Mouse (Mus musculus): Measurements from ENCODE around the gene Hk1. TPM values are rescaled to one million over a fixed set of nuclear protein-coding genes. Genes with fewer than 3 reads are reported as not detected.

The Hk1 gene
- polyA plus RNA-seq, 1 experiment: 60.9 TPM

GRCm38 (mm10) chr10:62221647-62222046, 158.1 kb downstream of the Hk1 start:
- H3K36me3 ChIP-seq (ENCODE audit: control insufficient read depth, insufficient read depth, low read length): no peaks in the 10 kb centered on the region
- no peak for TF ChIP-seq POLR2A (IDR thresholded peaks at IDR 0.05; ENCODE audit: low read depth, low read length)
- TF ChIP-seq CTCF (conservative IDR thresholded peaks at IDR 0.05; ENCODE audit: insufficient read depth, insufficient read length, low read depth, low read length): no peak
- WGBS: 85% methylated on average over 2 of the region's 2 CpGs
- H3K27ac ChIP-seq (ENCODE audit: insufficient read depth, low read depth, low read length): no peak overlapping the region
- H3K4me1 ChIP-seq (ENCODE audit: control insufficient read depth, insufficient read depth, low read length): peaks cover 18% of the 10 kb centered on the region; the same call in 1 of the 2 replicates
- H3K27me3 ChIP-seq (replicated peaks; ENCODE audit: control insufficient read depth, insufficient read depth, low read length): no peaks in the 10 kb centered on the region
- H3K4me3 ChIP-seq (ENCODE audit: insufficient read depth, low read depth, low read length): no peak overlapping the region
- DNase-seq: no peak

DNA sequence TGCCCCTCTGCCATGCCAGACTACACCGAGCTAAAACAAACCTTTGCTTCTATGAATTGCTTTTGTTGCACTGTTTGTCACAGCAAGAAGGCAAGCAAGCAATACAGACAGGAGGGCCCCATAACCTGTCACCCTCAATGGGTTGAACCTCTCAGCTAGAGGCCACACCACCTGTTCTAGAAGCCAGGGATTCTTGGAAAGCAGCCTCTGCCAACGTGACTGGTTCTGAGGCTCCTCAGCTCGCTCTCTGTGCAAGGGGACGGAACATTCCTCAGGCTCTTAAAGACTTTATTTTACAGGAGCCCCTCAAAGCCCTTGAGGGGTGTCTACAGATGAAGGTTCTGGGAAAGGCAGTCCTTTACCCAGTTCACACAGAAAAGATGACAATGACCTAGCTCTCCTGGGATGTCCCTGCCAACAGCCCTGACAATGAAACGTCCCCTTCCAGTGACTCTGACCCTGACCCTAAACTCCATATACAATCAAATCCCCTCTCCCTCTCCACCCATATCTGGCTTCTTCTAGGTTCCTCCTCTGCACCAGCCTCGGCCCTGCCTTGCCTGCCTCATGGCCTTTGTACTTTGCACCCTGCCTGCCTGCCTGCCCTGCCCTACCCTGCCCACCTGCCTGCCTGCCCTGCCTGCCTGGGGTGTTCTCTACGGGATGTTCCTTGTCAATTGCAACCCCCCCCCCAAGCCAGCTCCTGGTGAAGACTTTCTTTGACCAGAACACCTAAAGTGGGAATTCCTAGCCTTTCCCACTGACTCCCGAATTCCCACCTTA, 158.8 kb downstream of the Hk1 start:
- TF ChIP-seq POLR2A (IDR thresholded peaks at IDR 0.05; ENCODE audit: low read depth, low read length) (no peak), CTCF (conservative IDR thresholded peaks at IDR 0.05; ENCODE audit: insufficient read depth, insufficient read length, low read depth, low read length) (no peak)
- Histone ChIP-seq H3K4me1 (ENCODE audit: control insufficient read depth, insufficient read depth, low read length) (peaks cover 21% of the 10 kb centered on the region; the same call in 1 of the 2 replicates), H3K4me3 (ENCODE audit: insufficient read depth, low read depth, low read length) (no peak overlapping the region), H3K27me3 (replicated peaks; ENCODE audit: control insufficient read depth, insufficient read depth, low read length) (no peaks in the 10 kb centered on the region), H3K36me3 (ENCODE audit: control insufficient read depth, insufficient read depth, low read length) (no peaks in the 10 kb centered on the region), H3K27ac (ENCODE audit: insufficient read depth, low read depth, low read length) (no peak overlapping the region)
- 51% methylated on average over 8 of the region's 8 CpGs for WGBS
- peak; percentile 84 for DNase-seq

Other genes starting within 250 kb of the Hk1 start
- not detected in 2 replicates for gene Neurog3, start 246.8 kb downstream of the Hk1 start, polyA plus RNA-seq (2012; rRNA removed)
- gene Fam241b, start 236.0 kb downstream of the Hk1 start, polyA plus RNA-seq (2012; rRNA removed): 9.6 and 10.3 TPM in 2 replicates
- gene Tspan15, start 148.7 kb downstream of the Hk1 start, polyA plus RNA-seq (2012; rRNA removed): 38.8 and 52.7 TPM in 2 replicates
- gene Tacr2, start 127.5 kb downstream of the Hk1 start, polyA plus RNA-seq (2012; rRNA removed): 0.58 TPM in 1 of 2 replicates, not detected in the other
- 1.1 TPM in 2 replicates for gene Hkdc1, start 42.6 kb upstream of the Hk1 start, polyA plus RNA-seq (2012; rRNA removed)
- 0.14 and 0.16 TPM in 2 replicates for gene 4930507D05Rik, start 69.6 kb upstream of the Hk1 start, polyA plus RNA-seq (2012; rRNA removed)
- gene Supv3l1, start 69.8 kb upstream of the Hk1 start, polyA plus RNA-seq (2012; rRNA removed): 22.9 and 25.4 TPM in 2 replicates
- 16.7 and 24.5 TPM in 2 replicates for gene Vps26a, start 106.9 kb upstream of the Hk1 start, polyA plus RNA-seq (2012; rRNA removed)
- 20.8 and 34.2 TPM in 2 replicates for gene Srgn, start 147.5 kb upstream of the Hk1 start, polyA plus RNA-seq (2012; rRNA removed)
- gene Kif1bp, start 198.5 kb upstream of the Hk1 start, polyA plus RNA-seq (2012; rRNA removed): 31.0 and 36.1 TPM in 2 replicates
- 6.8 and 9.3 TPM in 2 replicates for gene Ddx21, start 222.4 kb upstream of the Hk1 start, polyA plus RNA-seq (2012; rRNA removed)

Data from kidney, adult 2 months (tissue).